Mouse (Mus musculus) forebrain, embryonic 13.5 days (tissue): ENCODE data around the gene Sat2. TPM values are rescaled to one million over a fixed set of nuclear protein-coding genes. Genes with fewer than 3 reads are reported as not detected.
"Not testable (repeated sequence)": the region's sequence is repeated elsewhere in the genome, so short reads cannot be mapped to it uniquely, and the experiment has no call there.

ENCODE experiments used
- ATAC-seq: fragments of 200-750 bp; cut with Nextera tagmentation; 2 replicates; pipeline ENCODE4 v1.8.0; 2017
- H3K27ac ChIP-seq: fragments of 300-500 bp; sonication (generic); 2 replicates; pipeline ENCODE4 v1.5.1; 2015; ENCODE audit warnings: inconsistent platforms, mild to moderate bottlenecking, moderate library complexity
- H3K27me3 ChIP-seq: fragments of 300-500 bp; sonication (generic); 2 replicates; pipeline ENCODE4 v1.6.1; 2015; ENCODE audit warnings: mild to moderate bottlenecking, inconsistent platforms
- H3K36me3 ChIP-seq: fragments of 300-500 bp; sonication (generic); 2 replicates; pipeline ENCODE4 v1.6.1; 2015; ENCODE audit warnings: mild to moderate bottlenecking, inconsistent platforms; ENCODE audit not compliant: poor library complexity, severe bottlenecking
- H3K4me1 ChIP-seq: fragments of 300-500 bp; sonication (generic); 2 replicates; pipeline ENCODE4 v1.6.1; 2015; ENCODE audit warnings: inconsistent platforms
- H3K4me2 ChIP-seq: fragments of 300-500 bp; sonication (generic); 2 replicates; pipeline ENCODE4 v1.6.1; 2015; ENCODE audit warnings: inconsistent platforms, mild to moderate bottlenecking, moderate library complexity
- H3K4me3 ChIP-seq: fragments of 300-500 bp; sonication (generic); 2 replicates; pipeline ENCODE4 v1.5.1; 2015; ENCODE audit warnings: mild to moderate bottlenecking, inconsistent platforms
- H3K9ac ChIP-seq: fragments of 300-500 bp; sonication (generic); 2 replicates; pipeline ENCODE4 v1.6.1; 2015; ENCODE audit warnings: mild to moderate bottlenecking, inconsistent platforms
- H3K9me3 ChIP-seq: fragments of 300-500 bp; sonication (generic); replicated peaks from 2 replicates; pipeline ENCODE4 v1.6.1; 2016; ENCODE audit warnings: inconsistent platforms
- WGBS: fragments of 180-500 bp; shearing (Covaris S2); methylation state at CpG from one replicate; pipeline ENCODE4 v1.1.7; 2015; 5-methylcytosine and 5-hydroxymethylcytosine counted together
- polyA plus RNA-seq: library from polyadenylated mRNA; unstranded; fragments of >200 nt; fragmentation: Nextera tagmentation; extraction: Ambion mirVana; gene quantifications from 2 replicates; pipeline ENCODE4 v1.2.1, GENCODE M21; 2015

Sat2 gene
- polyA plus RNA-seq, 1 experiment from 2014 or later = 20.6 TPM

- 86% methylated on average over 7 of the region's 7 CpGs for WGBS
- ATAC-seq = no peak
- Histone ChIP-seq H3K4me3 (no peak overlapping the region), H3K9ac (no peak overlapping the region), H3K27me3 (no peaks in the 10 kb centered on the region), H3K9me3 (no peaks in the 10 kb centered on the region), H3K4me1 (peaks cover 16% of the 10 kb centered on the region), H3K27ac (no peak overlapping the region), H3K4me2 (no peak overlapping the region), H3K36me3 (no peaks in the 10 kb centered on the region)
Observed at GRCm38 (mm10) chr11:69620394-69621081, 1.3 kb upstream of the Sat2 start.

- ATAC-seq = peak; percentile 19; the same call in 1 of the 2 replicates
- H3K4me2 ChIP-seq = peak overlapping the region; percentile 80
- H3K9me3 ChIP-seq = no peaks in the 10 kb centered on the region
- H3K36me3 ChIP-seq = no peaks in the 10 kb centered on the region
- peaks cover 16% of the 10 kb centered on the region for H3K4me1 ChIP-seq
- 39% methylated on average over 6 of the region's 6 CpGs for WGBS
- H3K27me3 ChIP-seq = no peaks in the 10 kb centered on the region
- peak overlapping the region; percentile 53 for H3K4me3 ChIP-seq
- H3K9ac ChIP-seq = peak overlapping the region; percentile 78
- peak overlapping the region; percentile 59 for H3K27ac ChIP-seq
Observed at GRCm38 (mm10) chr11:69622406-69622805, 582 bp downstream of the Sat2 start.

- H3K36me3 ChIP-seq = no peaks in the 10 kb centered on the region
- H3K27me3 ChIP-seq = no peaks in the 10 kb centered on the region
- peak overlapping the region; percentile 80 for H3K4me2 ChIP-seq
- no peak overlapping the region for H3K27ac ChIP-seq
- peak overlapping the region; percentile 78 for H3K9ac ChIP-seq
- peak overlapping the region; percentile 53; the same call in 1 of the 2 replicates for H3K4me3 ChIP-seq
- no peak for ATAC-seq
- WGBS = 70% methylated on average over 4 of the region's 4 CpGs
- no peaks in the 10 kb centered on the region for H3K9me3 ChIP-seq
- H3K4me1 ChIP-seq = peaks cover 16% of the 10 kb centered on the region
Observed at GRCm38 (mm10) chr11:69623006-69623405, 1.2 kb downstream of the Sat2 start.

DNA sequence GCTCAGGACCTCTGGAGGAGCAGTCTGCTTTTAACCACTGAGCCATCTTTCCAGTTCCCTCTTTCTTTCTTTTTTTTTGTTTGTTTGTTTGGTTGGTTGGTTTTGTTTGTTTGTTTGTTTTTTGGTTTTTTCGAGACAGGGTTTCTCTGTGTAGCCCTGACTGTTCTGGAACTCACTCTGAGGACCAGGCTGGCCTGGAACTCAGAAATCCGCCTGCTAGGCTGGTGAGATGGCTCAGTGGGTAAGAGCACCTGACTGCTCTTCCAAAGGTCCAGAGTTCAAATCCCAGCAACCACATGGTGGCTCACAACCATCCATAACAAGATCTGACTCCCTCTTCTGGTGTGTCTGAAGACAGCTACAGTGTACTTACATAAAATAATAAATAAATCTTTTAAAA is 2.5 kb downstream of the Sat2 start:
- not testable (repeated sequence) for H3K27me3 ChIP-seq, ATAC-seq, H3K4me2 ChIP-seq, H3K27ac ChIP-seq, H3K9me3 ChIP-seq, H3K9ac ChIP-seq, H3K36me3 ChIP-seq, H3K4me3 ChIP-seq
- 75% methylated on average over 2 of the region's 2 CpGs for WGBS
- peaks cover 16% of the 10 kb centered on the region for H3K4me1 ChIP-seq

GRCm38 (mm10) chr11:69628286-69628685 is 6.5 kb downstream of the Sat2 start:
- no peak overlapping the region for H3K4me2 ChIP-seq
- H3K36me3 ChIP-seq = no peaks in the 10 kb centered on the region
- no peak overlapping the region for H3K4me3 ChIP-seq
- H3K4me1 ChIP-seq = peaks cover under 1% of the 10 kb centered on the region; the same call in 1 of the 2 replicates
- 38% methylated on average over 6 of the region's 6 CpGs for WGBS
- no peaks in the 10 kb centered on the region for H3K27me3 ChIP-seq
- no peak for ATAC-seq
- H3K9ac ChIP-seq = no peak overlapping the region
- H3K27ac ChIP-seq = no peak overlapping the region
- H3K9me3 ChIP-seq = no peaks in the 10 kb centered on the region

DNA sequence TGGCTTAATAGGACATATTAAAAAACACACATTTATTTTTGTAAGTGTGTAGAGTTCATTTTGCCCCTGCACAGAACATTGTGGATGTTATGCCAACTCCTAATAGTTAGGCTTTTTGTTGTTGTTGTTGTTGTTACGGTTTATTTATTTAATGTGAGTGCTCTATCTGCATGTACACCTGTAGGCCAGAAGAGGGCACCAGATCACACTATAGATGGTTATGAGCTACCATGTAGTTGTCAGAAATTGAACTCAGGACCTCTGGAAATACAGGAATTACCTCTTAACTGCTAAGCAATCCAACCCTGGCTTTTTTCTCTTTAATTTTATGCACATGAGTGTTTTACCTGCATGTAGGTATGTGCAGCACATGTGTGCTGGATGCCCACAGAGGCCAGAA is 8.0 kb downstream of the Sat2 start:
- no peak for ATAC-seq
- H3K9me3 ChIP-seq = no peaks in the 10 kb centered on the region
- peaks cover 12% of the 10 kb centered on the region for H3K4me1 ChIP-seq
- H3K4me3 ChIP-seq = no peak overlapping the region
- H3K27me3 ChIP-seq = no peaks in the 10 kb centered on the region
- H3K36me3 ChIP-seq = no peaks in the 10 kb centered on the region
- 55% methylated on average over 1 of the region's 1 CpGs for WGBS
- no peak overlapping the region for H3K27ac ChIP-seq
- no peak overlapping the region for H3K4me2 ChIP-seq
- H3K9ac ChIP-seq = no peak overlapping the region

DNA sequence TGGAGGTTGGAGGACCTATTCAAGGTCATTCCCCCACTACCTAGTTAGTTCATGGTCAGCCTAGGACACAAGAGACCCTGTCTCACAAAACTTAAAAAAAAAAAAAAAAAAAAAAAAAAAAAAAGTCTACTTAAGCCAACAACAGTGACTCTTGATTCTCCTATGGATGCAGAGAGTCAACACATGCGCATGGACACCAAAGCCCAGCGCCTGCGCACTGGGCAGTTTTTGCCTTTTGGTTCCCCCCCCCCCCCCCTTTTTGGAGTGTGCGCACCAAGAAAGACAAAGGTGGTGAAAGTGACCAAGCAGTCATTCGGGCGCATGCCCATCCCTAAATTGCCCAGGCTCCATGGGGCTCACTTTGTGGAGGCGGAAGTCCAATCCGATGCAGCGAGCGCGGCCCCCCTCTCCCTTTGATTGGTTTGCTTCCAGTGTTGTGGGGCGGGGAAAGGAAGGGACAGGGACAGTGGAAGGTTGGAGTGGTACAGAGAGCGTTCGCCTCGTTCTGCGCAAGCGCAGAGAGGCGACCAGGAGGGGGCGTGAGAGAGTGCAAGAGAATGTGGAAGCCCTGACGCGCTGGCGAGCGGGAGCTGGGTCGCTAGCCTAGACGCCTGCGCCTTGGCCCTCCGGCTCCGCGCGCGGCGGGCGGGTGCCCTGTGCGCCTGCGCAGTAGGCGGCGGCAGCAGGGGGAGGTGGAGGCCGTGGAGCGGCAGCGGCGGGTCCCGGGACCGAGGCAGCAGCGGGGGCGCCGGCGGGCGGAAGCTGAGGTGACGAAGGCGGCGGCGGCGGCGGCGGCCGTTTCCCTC is 10.7 kb downstream of the Sat2 start, which contains the start of gene Fxr2:
Fxr2 (plus strand) TSS at position 707 of the 806 bp plus-strand sequence.
- peak; percentile 98 for ATAC-seq
- peak within 1 kb of the TSS; percentile 71 for H3K4me2 ChIP-seq
- no peaks in the 10 kb centered on the region for H3K9me3 ChIP-seq
- H3K27me3 ChIP-seq = no peaks in the 10 kb centered on the region
- peaks cover 33% of the 10 kb centered on the region for H3K4me1 ChIP-seq
- H3K27ac ChIP-seq = peak within 1 kb of the TSS; percentile 94
- 0 out of 2 replicates have a peak, but pooled peaks cover 3% of the 10 kb centered on the region for H3K36me3 ChIP-seq
- WGBS = under 1% methylated on average over 43 of the region's 56 CpGs
- peak within 1 kb of the TSS; percentile 98 for H3K9ac ChIP-seq
- peak within 1 kb of the TSS; percentile 79 for H3K4me3 ChIP-seq

DNA sequence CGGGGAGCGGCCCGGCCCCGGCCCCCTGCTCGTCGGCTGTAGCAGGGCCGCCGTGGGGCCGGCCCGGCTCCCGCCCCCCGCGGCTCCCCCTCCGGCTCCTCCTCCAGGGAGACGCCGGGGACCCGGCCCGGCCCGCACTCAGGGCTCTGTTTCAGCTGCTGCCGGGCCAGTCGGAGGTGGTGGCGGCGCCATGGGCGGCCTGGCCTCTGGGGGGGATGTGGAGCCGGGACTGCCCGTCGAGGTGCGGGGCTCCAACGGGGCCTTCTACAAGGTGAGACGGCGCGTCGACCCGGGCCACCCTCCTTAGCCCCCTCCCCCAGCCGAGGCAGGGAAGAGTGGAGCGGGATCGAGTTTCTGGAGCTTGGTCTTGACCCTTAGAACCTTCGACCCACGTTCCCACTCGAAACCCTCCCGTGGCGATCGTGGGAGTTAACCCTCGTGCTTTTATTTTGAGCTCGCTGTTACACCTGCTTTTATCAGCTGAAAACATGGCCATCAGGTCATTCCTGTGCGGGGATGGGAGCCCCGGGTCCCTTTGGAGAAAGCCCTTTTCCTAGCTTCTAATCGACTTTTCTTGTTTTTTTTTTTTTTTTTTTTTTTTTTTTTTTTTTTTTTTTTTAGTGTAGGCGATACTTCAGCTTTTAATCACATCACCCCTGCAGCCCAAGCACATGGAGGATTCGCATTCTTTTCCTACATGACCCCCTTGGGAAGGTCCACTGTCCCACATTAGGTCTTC is 11.5 kb downstream of the Sat2 start:
- H3K4me1 ChIP-seq = peaks cover 33% of the 10 kb centered on the region
- peak overlapping the region; percentile 79 for H3K4me3 ChIP-seq
- peak overlapping the region; percentile 71 for H3K4me2 ChIP-seq
- H3K36me3 ChIP-seq = 0 out of 2 replicates have a peak, but pooled peaks cover 8% of the 10 kb centered on the region
- H3K27me3 ChIP-seq = no peaks in the 10 kb centered on the region
- no peaks in the 10 kb centered on the region for H3K9me3 ChIP-seq
- peak overlapping the region; percentile 94 for H3K27ac ChIP-seq
- under 1% methylated on average over 27 of the region's 50 CpGs for WGBS
- ATAC-seq = peak; percentile 64
- H3K9ac ChIP-seq = peak overlapping the region; percentile 98

DNA sequence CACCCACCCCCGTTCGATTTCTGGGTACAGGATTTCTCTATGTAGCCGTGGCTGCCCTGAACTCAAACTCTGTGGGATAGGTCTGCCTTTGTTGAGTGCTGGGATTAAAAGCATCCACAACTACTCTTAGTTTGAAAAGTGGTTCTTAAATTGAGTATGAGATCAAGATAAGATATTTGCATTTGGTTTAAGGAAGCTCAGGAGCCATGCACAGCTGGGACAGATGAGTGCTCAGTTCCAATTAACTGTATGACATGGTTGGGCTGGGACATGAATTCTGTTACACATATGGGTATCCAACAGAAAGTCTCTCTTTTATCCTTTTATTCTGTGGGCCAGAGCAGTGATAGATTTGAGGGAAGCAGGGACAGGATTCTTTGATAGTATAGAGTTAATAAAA is 13.6 kb downstream of the Sat2 start:
- H3K9me3 ChIP-seq = no peaks in the 10 kb centered on the region
- peak overlapping the region; percentile 71 for H3K4me2 ChIP-seq
- H3K27me3 ChIP-seq = no peaks in the 10 kb centered on the region
- no peak overlapping the region for H3K27ac ChIP-seq
- H3K36me3 ChIP-seq = peaks cover 26% of the 10 kb centered on the region
- ATAC-seq = no peak
- peak overlapping the region; percentile 79; the same call in 1 of the 2 replicates for H3K4me3 ChIP-seq
- 0 out of 2 replicates have a peak overlapping the region, but pooled peaks have one; percentile 98 for H3K9ac ChIP-seq
- peaks cover 33% of the 10 kb centered on the region for H3K4me1 ChIP-seq
- WGBS = 86% methylated on average over 3 of the region's 3 CpGs

- no peak for ATAC-seq
- Histone ChIP-seq H3K9me3 (no peaks in the 10 kb centered on the region), H3K4me1 (no peaks in the 10 kb centered on the region), H3K27me3 (no peaks in the 10 kb centered on the region), H3K36me3 (peaks cover 100% of the 10 kb centered on the region), H3K4me3 (no peak overlapping the region), H3K9ac (no peak overlapping the region), H3K27ac (no peak overlapping the region), H3K4me2 (no peak overlapping the region)
- WGBS = 96% methylated on average over 5 of the region's 5 CpGs
Observed at GRCm38 (mm10) chr11:69645860-69646259, 24.0 kb downstream of the Sat2 start.

DNA sequence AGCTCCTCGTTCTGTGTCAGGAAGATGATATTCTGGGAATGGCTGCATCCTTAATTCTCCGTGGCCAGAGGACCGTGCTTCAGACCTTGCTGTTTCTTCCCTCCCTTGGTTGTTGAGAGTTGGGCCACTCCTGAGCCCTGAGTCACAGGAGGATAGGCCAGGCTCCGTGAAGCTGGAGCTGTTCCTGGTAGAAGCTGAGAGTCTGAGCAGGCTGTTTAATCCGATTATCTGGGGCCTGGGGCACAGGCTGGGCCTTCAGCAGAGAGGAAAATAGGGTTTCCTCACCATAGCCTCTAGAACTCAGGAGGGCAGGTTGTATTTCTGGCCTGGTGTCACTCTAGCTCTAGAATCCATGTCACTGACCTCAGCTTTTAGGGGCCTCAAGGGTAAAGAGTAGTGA is 31.6 kb downstream of the Sat2 start:
- Histone ChIP-seq H3K4me1 (peaks cover 5% of the 10 kb centered on the region; the same call in 1 of the 2 replicates), H3K4me3 (no peak overlapping the region), H3K27ac (peak overlapping the region; percentile 8; the same call in 1 of the 2 replicates), H3K9me3 (no peaks in the 10 kb centered on the region), H3K27me3 (no peaks in the 10 kb centered on the region), H3K36me3 (peaks cover 93% of the 10 kb centered on the region), H3K4me2 (no peak overlapping the region), H3K9ac (no peak overlapping the region)
- ATAC-seq = no peak
- WGBS = 65% methylated on average over 5 of the region's 5 CpGs
